Mouse (Mus musculus) effector memory CD4-positive, alpha-beta T cell, adult 7 months (primary cell): ENCODE data around the gene Plcd3. TPM values are rescaled to one million over a fixed set of nuclear protein-coding genes. Genes with fewer than 3 reads are reported as not detected.

Experiments
- polyA plus RNA-seq: library from polyadenylated mRNA; unstranded; fragments of 100-300 nt; shearing (Covaris generic); gene quantifications from one replicate; pipeline ENCODE4 v1.2.1, GENCODE M21; 2017

Plcd3 gene
- 2.5 TPM for polyA plus RNA-seq

DNA sequence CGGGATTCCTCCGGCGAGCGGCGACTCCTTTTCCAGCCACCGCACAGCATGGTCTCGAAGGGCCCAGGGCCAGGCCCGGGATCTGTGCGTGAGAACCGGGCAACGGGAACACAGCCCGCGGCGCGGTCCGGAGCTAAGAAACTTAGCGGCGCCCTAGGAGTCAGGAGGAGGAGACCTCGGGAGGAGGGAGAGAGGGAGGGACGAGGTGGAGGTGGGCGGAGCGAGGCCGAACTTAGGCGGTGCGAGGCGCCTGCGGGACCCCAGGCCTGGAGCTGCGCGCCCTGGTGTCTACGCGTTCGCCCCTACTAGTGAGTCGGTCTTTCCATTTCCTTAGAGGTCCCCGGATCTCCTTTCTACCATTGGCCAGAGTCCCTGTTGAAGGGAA is at the start of gene Plcd3, which contains the start of gene Acbd4:
Gene Plcd3 (minus strand): TSS at position 178 of the 385 bp plus-strand sequence.
Gene Acbd4 (plus strand): TSS at position 202 of the 385 bp plus-strand sequence.

DNA sequence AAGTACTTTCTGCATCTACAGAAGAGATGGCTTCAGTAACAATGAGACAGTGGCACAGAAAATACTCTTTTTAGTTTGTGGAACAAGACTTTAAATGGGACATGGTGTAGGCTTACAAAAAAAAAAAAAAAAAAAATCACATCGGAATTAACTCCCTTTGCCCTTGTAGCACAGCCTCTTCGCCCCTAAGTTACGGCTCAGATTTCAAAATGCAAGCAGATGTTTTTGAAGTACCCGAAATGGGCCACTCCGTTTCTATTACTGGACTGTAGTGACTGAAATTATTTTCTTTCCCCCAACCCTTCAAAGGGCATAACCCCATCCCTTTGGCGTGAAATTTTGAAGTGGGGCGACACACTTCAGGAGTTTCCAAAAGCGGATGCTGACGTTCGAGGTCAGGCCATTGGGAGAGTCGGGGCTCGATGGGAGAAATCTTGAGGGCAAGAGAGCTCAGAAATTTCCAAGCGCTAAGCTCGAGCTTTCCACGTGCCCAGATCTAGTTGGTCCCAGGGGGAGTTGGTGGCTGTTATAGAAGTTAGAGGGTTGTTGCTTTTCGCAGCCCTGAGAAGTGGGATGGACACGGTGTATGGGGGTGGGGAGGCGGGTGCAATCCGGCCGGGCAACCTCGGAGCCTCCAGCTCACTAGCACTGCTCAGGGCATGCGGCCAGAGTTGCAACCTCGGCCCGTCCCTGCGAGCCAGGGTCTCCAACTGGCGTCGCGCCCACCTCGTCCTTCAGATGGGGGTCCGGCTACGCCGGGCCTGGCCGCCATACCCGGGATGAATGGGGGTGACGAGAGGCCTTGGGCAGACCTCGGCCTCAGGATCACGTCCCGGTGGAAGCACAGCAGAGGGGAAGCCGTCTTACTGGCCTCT is 30.5 kb upstream of the Plcd3 start, which contains the start of gene Hexim2:
Gene Hexim2 (plus strand): TSS at position 729 of the 875 bp plus-strand sequence.

DNA sequence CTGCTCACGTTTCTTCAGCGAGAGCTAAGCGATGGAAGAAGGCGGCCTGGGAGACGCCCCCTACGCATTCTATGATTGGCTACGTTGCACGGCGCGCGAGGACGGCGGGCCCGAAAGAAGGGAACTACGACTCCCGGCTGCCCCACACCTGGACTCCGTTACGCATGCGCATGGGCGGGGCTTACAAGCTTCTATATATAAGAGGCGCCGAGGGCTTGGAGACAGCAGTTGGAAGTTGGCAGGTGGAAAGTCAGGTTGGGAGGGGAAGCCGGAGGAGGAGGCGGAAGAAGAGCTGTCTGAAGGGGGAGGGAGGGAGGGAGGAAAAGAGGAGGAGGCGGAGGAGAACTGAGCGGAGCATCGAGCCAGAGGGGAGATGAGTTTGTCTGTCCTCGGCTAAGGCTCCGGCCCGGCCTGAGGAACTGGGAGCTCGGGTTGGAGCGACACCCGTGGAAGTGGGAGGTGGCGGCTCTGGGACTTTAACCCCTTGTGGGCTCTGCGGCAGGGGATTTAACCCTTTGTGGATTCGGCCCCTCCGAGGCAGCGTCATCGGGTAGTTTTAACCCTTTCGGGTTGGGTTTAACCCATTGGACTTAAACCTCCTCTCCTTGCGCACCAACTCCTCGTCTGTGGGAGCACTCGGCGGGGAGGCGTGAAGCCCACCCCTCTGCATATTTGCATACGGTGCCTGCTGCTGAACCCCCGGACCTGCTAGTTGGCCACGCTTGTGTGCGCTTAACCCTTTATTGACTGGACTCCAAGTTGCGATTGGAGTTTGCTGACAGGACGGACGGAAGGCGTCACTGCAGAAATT is 14.8 kb upstream of the Plcd3 start, which contains the start of gene Hexim1:
Gene Hexim1 (plus strand): TSS at position 224 of the 811 bp plus-strand sequence.

DNA sequence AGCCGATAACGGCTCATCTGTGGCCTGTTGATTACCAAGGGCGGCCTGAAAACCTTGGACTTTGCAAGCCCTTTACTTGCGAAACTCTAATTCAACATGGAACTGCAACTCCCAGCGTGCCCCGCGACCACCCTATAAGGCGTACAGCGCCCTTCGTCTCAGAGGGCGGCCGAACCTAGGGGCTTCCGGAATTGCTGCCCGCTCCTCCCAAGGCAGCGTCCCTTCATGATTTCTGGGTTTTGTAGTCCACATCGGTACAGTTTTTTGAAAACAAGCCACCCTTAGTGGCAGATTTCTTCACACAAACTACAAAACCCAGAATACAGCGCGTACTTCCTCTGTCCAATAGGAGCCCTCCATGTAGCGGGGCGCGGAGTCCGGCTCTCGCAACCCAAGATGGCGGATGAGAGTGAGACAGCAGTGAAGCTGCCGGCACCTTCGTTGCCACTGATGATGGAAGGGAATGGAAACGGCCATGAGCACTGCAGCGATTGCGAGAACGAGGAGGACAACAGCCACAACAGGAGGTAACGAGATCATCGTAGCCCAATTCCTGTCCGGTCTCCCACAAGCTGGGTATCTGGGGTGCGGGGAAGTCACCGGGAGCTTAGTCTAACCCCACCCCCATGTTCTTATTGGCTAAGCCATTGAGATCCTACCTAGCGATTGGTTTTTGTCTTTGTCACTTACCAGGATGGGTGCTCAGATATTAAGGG is 73.1 kb downstream of the Plcd3 start, which contains the start of the genes Nmt1 and Dcakd:
Gene Nmt1 (plus strand): TSS at position 15 of the 716 bp plus-strand sequence.
Gene Dcakd (minus strand): TSS at position 158 of the 716 bp plus-strand sequence.

Other genes starting within 250 kb of the Plcd3 start
- gene Eftud2, start 220.7 kb downstream of the Plcd3 start, polyA plus RNA-seq = 122 TPM
- not detected for gene Ccdc103, start 220.5 kb downstream of the Plcd3 start, polyA plus RNA-seq
- gene Fam187a, start 216.5 kb downstream of the Plcd3 start, polyA plus RNA-seq = not detected
- gene Gfap, start 200.7 kb downstream of the Plcd3 start, polyA plus RNA-seq = not detected
- gene Kif18b, start 176.5 kb downstream of the Plcd3 start, polyA plus RNA-seq = 0.89 TPM
- gene C1ql1, start 155.0 kb downstream of the Plcd3 start, polyA plus RNA-seq = not detected
- gene Nmt1, start 73.5 kb downstream of the Plcd3 start, polyA plus RNA-seq = 72.9 TPM
- gene Dcakd, start 73.3 kb downstream of the Plcd3 start, polyA plus RNA-seq = 8.9 TPM
- gene Acbd4, start within 50 bp of the Plcd3 start, polyA plus RNA-seq = 44.4 TPM
- gene Hexim1, start 14.6 kb upstream of the Plcd3 start, polyA plus RNA-seq = 8.9 TPM
- gene Hexim2, start 30.8 kb upstream of the Plcd3 start, polyA plus RNA-seq = 5.9 TPM
- 143 TPM for gene Fmnl1, start 69.4 kb upstream of the Plcd3 start, polyA plus RNA-seq
- not detected for gene 1700023F06Rik, start 106.9 kb upstream of the Plcd3 start, polyA plus RNA-seq
- not detected for gene Spata32, start 116.8 kb upstream of the Plcd3 start, polyA plus RNA-seq
- gene Map3k14, start 165.8 kb upstream of the Plcd3 start, polyA plus RNA-seq = 160 TPM